Mouse (Mus musculus) mesoderm, embryonic 11.5 days (tissue): Measurements from ENCODE around the gene Galntl5.
"Not testable (repeated sequence)": the region's sequence is repeated elsewhere in the genome, so short reads cannot be mapped to it uniquely, and the experiment has no call there.

Source experiments
- DNase-seq: peaks from one replicate; pipeline ENCODE4 v3.0.0-alpha.2; 2012; ENCODE audit warnings: low read depth, low spot score

Galntl5 gene

GRCm38 (mm10) chr5:25190521-25190920 is 9.3 kb downstream of the Galntl5 start:
- DNase-seq = no peak

- no peak for DNase-seq
Observed at GRCm38 (mm10) chr5:25211872-25212271, 30.6 kb downstream of the Galntl5 start.

- not testable (repeated sequence) for DNase-seq
Observed at GRCm38 (mm10) chr5:25213216-25213615, 32.0 kb downstream of the Galntl5 start.

GRCm38 (mm10) chr5:25215006-25215405 is 33.7 kb downstream of the Galntl5 start:
- DNase-seq = no peak

GRCm38 (mm10) chr5:25221604-25222003 is 40.3 kb downstream of the Galntl5 start, which contains the start of gene Galnt11:
Galnt11 (plus strand) TSS chr5:25221904.
- no peak for DNase-seq

- peak; percentile 93 for DNase-seq
Observed at GRCm38 (mm10) chr5:25222752-25223702, 41.8 kb downstream of the Galntl5 start, which contains the start of gene E130116L18Rik. E130116L18Rik (minus strand) TSS chr5:25223153.

GRCm38 (mm10) chr5:25224377-25224776 is 43.1 kb downstream of the Galntl5 start:
- DNase-seq = not testable (repeated sequence)

GRCm38 (mm10) chr5:25243101-25243500 is 61.8 kb downstream of the Galntl5 start:
- DNase-seq = no peak

GRCm38 (mm10) chr5:25245806-25246472 is 64.7 kb downstream of the Galntl5 start:
- no peak for DNase-seq

- DNase-seq = no peak
Observed at GRCm38 (mm10) chr5:25246473-25246865, 65.2 kb downstream of the Galntl5 start.

GRCm38 (mm10) chr5:25247036-25247435 is 65.8 kb downstream of the Galntl5 start:
- DNase-seq = no peak

- DNase-seq = no peak
Observed at GRCm38 (mm10) chr5:25252423-25252822, 71.2 kb downstream of the Galntl5 start.

- DNase-seq = no peak
Observed at GRCm38 (mm10) chr5:25252825-25253544, 71.7 kb downstream of the Galntl5 start.

- DNase-seq = no peak
Observed at GRCm38 (mm10) chr5:25254491-25254890, 73.2 kb downstream of the Galntl5 start.

- DNase-seq = no peak
Observed at GRCm38 (mm10) chr5:25256686-25257085, 75.4 kb downstream of the Galntl5 start.

GRCm38 (mm10) chr5:25261452-25261851 is 80.2 kb downstream of the Galntl5 start:
- no peak for DNase-seq

GRCm38 (mm10) chr5:25262266-25262665 is 81.0 kb downstream of the Galntl5 start:
- DNase-seq = no peak

- no peak for DNase-seq
Observed at GRCm38 (mm10) chr5:25268258-25268888, 87.1 kb downstream of the Galntl5 start.
